Mouse (Mus musculus) heart, embryonic 15.5 days (tissue): ENCODE data around the gene Tcp11l2. TPM values are rescaled to one million over a fixed set of nuclear protein-coding genes. Genes with fewer than 3 reads are reported as not detected.

Experiments used
- ATAC-seq: fragments of 200-750 bp; cut with Nextera tagmentation; replicated peaks from 2 replicates; pipeline ENCODE4 v1.8.0; 2017; ENCODE audit warnings: low read depth, moderate TSS enrichment; ENCODE audit not compliant: insufficient number of reproducible peaks, insufficient read depth, low FRiP score
- H3K27ac ChIP-seq: fragments of 300-500 bp; sonication (generic); 2 replicates; pipeline ENCODE4 v1.5.1; 2015; ENCODE audit warnings: mild to moderate bottlenecking, inconsistent platforms
- H3K27me3 ChIP-seq: fragments of 300-500 bp; sonication (generic); 2 replicates; pipeline ENCODE4 v1.6.1; 2015; ENCODE audit warnings: inconsistent platforms
- H3K36me3 ChIP-seq: fragments of 300-500 bp; sonication (generic); 2 replicates; pipeline ENCODE4 v1.6.1; 2015; ENCODE audit warnings: mild to moderate bottlenecking, inconsistent platforms
- H3K4me1 ChIP-seq: fragments of 300-500 bp; sonication (generic); replicated peaks from 2 replicates; pipeline ENCODE4 v1.6.1; 2015; ENCODE audit warnings: inconsistent platforms
- H3K4me2 ChIP-seq: fragments of 300-500 bp; sonication (generic); 2 replicates; pipeline ENCODE4 v1.6.1; 2015; ENCODE audit warnings: inconsistent platforms, mild to moderate bottlenecking, moderate library complexity
- H3K4me3 ChIP-seq: fragments of 300-500 bp; sonication (generic); 2 replicates; pipeline ENCODE4 v1.5.1; 2015; ENCODE audit warnings: mild to moderate bottlenecking, inconsistent platforms
- H3K9ac ChIP-seq: fragments of 300-500 bp; sonication (generic); 2 replicates; pipeline ENCODE4 v1.6.1; 2015; ENCODE audit warnings: mild to moderate bottlenecking, inconsistent platforms
- H3K9me3 ChIP-seq: fragments of 300-500 bp; sonication (generic); replicated peaks from 2 replicates; pipeline ENCODE4 v1.6.1; 2016; ENCODE audit warnings: inconsistent platforms
- WGBS: fragments of 180-500 bp; shearing (Covaris S2); methylation state at CpG from one replicate; pipeline ENCODE4 v1.1.7; 2015; ENCODE audit warnings: mixed read lengths; 5-methylcytosine and 5-hydroxymethylcytosine counted together
- polyA plus RNA-seq: library from polyadenylated mRNA; unstranded; fragments of >200 nt; fragmentation: Nextera tagmentation; extraction: Ambion mirVana; gene quantifications from 2 replicates; pipeline ENCODE4 v1.2.1, GENCODE M21; 2015

The Tcp11l2 gene
- polyA plus RNA-seq, 1 experiment from 2014 or later: 33.3 TPM

DNA sequence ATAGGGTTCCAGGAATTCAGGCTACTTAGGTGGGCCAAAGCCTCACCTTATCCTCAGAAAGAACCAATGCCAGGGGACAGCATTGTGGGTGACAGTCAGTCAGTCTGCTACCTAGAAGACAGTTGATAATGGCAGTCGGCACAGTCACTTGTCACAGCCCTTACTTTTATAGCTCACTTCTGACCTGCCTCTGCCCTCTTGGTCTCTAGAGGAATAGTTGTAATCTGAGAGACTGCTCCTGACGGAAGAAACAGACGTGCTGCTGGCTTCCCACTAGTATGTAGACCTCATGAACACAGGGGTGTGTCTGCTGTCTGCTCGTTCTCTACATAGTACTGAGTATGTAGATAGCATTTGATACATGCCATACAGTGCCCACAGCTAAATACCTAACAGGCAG, 33.9 kb downstream of the Tcp11l2 start:
- Histone ChIP-seq H3K4me1 (peaks cover 43% of the 10 kb centered on the region), H3K4me2 (no peak overlapping the region), H3K9me3 (no peaks in the 10 kb centered on the region), H3K9ac (no peak overlapping the region), H3K4me3 (no peak overlapping the region), H3K27me3 (no peaks in the 10 kb centered on the region), H3K36me3 (peaks cover 22% of the 10 kb centered on the region; the same call in 1 of the 2 replicates), H3K27ac (peak overlapping the region; percentile 75)
- ATAC-seq: no peak; the same call in 1 of the 2 replicates
- 15% methylated on average over 4 of the region's 4 CpGs for WGBS

DNA sequence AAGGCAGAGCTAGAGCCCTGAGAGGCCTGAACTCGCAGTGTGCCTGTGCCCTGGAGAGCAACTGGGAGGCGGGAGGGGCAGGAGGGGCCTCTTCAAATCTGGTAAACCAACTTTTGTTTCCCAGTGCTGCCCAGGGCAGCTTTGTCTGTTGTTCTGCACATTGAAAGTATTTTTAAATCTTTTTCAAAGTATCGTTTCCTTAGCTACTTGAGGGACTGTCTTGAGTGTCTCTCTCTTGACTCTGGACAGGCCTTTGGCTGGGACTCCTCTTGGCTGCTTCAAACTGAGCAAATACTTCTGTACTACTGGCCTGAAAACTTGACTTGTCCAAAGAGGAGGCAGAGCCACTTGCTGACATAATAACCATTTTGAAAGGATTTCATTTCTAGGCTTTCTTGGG, 34.4 kb downstream of the Tcp11l2 start:
- peak overlapping the region; percentile 75 for H3K27ac ChIP-seq
- ATAC-seq: no peak
- no peak overlapping the region for H3K4me2 ChIP-seq
- peaks cover 45% of the 10 kb centered on the region for H3K4me1 ChIP-seq
- H3K27me3 ChIP-seq: no peaks in the 10 kb centered on the region
- peaks cover 17% of the 10 kb centered on the region; the same call in 1 of the 2 replicates for H3K36me3 ChIP-seq
- 53% methylated on average over 3 of the region's 3 CpGs for WGBS
- no peaks in the 10 kb centered on the region for H3K9me3 ChIP-seq
- H3K9ac ChIP-seq: no peak overlapping the region
- no peak overlapping the region for H3K4me3 ChIP-seq

DNA sequence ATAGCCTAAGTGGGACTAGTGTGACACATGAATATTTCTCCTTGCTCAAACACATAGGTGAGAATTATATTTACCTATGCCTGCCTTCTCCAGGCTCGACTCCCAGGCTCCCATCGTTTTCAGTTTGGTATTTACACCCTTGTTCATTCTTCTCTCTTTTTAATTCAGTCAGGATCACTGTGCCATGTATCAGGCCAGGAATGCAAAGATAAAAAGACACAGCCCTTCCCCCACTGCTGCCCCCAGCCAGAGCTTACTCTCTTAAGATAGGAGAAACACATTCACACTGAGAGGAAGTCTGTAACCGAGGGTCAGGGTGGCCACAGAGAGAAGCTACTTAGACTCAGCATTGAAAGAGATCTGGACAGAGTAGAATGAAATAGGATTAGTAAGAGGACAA, 35.2 kb downstream of the Tcp11l2 start:
- peaks cover 45% of the 10 kb centered on the region for H3K4me1 ChIP-seq
- ATAC-seq: no peak

DNA sequence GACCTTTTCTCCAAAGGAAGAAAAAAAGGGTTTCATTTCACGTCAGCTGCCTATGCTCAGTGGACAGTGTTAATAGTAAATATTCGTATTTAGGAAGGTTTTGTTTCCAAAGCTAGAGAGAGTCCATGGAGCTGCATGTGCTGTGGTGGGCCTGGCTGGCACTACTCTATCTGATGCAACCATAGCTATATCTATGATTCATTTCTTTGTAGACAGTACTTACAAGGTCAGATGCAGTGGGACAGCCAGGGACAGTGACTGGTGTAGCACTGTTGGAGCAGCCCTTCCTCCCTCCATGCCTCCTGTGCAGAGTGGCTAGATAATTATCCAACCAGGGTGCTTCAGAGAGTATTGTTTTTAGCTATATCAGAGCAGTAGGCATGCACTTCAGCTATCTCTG, 35.9 kb downstream of the Tcp11l2 start:
- 82% methylated on average over 2 of the region's 2 CpGs for WGBS
- peaks cover 6% of the 10 kb centered on the region; the same call in 1 of the 2 replicates for H3K36me3 ChIP-seq
- no peak overlapping the region for H3K4me3 ChIP-seq
- no peaks in the 10 kb centered on the region for H3K27me3 ChIP-seq
- peaks cover 45% of the 10 kb centered on the region for H3K4me1 ChIP-seq
- H3K4me2 ChIP-seq: no peak overlapping the region
- H3K9ac ChIP-seq: no peak overlapping the region
- H3K27ac ChIP-seq: peak overlapping the region; percentile 75
- H3K9me3 ChIP-seq: no peaks in the 10 kb centered on the region
- no peak for ATAC-seq

More for the DNA sequence above, 35.2 kb downstream of the Tcp11l2 start:
- Histone ChIP-seq H3K9ac (no peak overlapping the region), H3K4me3 (no peak overlapping the region), H3K27me3 (no peaks in the 10 kb centered on the region), H3K27ac (peak overlapping the region; percentile 75), H3K36me3 (peaks cover 9% of the 10 kb centered on the region; the same call in 1 of the 2 replicates), H3K4me2 (no peak overlapping the region), H3K9me3 (no peaks in the 10 kb centered on the region)
- 34% methylated on average over 3 of the region's 3 CpGs for WGBS

DNA sequence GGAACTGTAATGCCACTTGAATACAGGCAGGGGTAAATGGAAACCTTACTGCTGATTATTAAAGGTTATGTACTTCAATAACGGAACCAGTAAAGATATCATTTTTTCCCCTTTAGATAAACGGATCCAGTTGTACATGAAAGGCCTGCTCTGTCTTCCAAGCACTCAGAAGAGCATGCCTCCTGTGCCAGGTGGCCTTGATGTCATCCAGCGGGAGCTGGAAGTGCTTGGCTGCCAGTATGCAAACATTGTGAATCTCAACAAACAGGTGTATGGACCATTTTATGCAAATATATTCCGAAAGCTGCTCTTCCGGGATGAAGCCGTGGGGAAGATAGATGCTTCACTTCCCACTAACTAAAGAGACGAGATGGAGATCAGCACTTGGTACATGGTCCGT, 36.9 kb downstream of the Tcp11l2 start:
- Histone ChIP-seq H3K9me3 (no peaks in the 10 kb centered on the region), H3K36me3 (peaks cover 6% of the 10 kb centered on the region; the same call in 1 of the 2 replicates), H3K4me2 (no peak overlapping the region), H3K27ac (0 out of 2 replicates have a peak overlapping the region, but pooled peaks have one; percentile 0), H3K9ac (no peak overlapping the region), H3K4me3 (no peak overlapping the region), H3K4me1 (peaks cover 43% of the 10 kb centered on the region), H3K27me3 (no peaks in the 10 kb centered on the region)
- ATAC-seq: no peak
- 77% methylated on average over 8 of the region's 8 CpGs for WGBS

DNA sequence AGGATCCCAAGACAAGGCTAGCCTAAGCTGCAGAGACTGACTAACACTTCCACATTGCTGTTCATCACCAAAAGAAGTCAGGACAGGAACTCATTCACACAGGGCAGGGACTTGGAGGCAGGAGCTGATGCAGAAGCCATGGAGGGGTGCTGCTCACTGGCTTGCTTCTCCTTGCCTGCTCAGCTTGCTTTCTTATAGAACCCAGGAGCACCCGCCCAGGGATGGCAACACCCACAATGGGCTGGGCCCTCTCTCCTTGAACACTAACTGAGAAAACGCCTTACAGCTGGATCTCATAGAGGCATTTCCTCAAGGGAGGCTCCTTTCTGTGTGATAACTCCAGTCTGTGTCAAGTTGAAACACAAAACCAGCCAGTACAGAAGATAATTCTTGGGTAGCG, 38.6 kb downstream of the Tcp11l2 start:
- 0 out of 2 replicates have a peak overlapping the region, but pooled peaks have one; percentile 10 for H3K27ac ChIP-seq
- WGBS: 69% methylated on average over 3 of the region's 3 CpGs

DNA sequence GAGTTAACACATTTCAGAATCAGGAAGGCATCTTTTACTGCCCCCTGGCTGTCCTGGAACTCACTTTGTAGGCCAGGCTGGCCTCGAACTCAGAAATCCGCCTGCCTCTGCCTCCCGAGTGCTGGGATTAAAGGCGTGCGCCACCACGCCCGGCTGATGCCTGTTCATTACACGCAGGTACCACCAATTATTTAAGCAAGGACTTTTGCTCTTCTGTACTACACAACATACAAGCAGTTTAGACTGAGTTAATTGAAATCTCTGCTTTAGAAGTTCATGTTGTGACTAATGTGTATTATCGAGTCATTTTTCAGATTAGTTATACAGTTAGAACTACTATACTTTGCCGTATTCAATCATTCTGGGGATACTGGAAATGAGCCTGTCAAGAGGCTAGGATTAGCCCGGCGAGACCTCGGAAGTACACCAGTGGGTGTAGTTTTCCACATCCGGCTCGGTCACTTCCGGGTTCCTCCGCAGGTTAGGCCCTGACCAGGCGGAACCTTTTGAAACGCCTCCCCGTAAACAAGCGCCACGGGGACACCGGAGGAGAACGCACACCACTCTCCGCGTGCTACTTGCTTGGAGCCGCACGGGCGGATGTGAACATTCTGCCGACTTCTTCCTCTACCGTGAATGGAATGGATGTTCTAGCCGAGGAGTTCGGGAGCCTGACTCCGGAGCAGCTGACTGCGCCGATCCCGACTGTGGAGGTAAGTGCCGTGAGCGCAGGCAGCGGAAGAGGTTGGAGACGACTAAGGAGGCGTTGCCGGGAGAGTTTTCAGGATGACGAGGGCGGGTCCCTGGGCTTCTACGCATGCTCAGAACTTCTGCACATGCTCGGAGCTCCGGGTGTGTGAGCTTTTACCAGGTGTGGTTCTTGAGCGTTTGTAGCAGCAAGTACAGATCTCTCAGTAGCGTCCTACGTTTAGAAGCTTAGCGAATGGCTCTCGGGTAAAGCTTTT, 45.7 kb downstream of the Tcp11l2 start, which contains the start of gene Polr3b:
Polr3b (plus strand) TSS at position 467 of the 965 bp plus-strand sequence.
- Histone ChIP-seq H3K4me2 (peak within 1 kb of the TSS; percentile 74), H3K4me1 (peaks cover 10% of the 10 kb centered on the region), H3K9me3 (no peaks in the 10 kb centered on the region), H3K36me3 (no peaks in the 10 kb centered on the region), H3K4me3 (peak within 1 kb of the TSS; percentile 85), H3K9ac (peak within 1 kb of the TSS; percentile 68), H3K27ac (peak within 1 kb of the TSS; percentile 98), H3K27me3 (no peaks in the 10 kb centered on the region)
- 6% methylated on average over 53 of the region's 53 CpGs for WGBS
- ATAC-seq: peak; percentile 95

More for the DNA sequence above, 38.6 kb downstream of the Tcp11l2 start:
- Histone ChIP-seq H3K4me1 (peaks cover 28% of the 10 kb centered on the region), H3K27me3 (no peaks in the 10 kb centered on the region), H3K36me3 (peaks cover 6% of the 10 kb centered on the region; the same call in 1 of the 2 replicates), H3K9me3 (no peaks in the 10 kb centered on the region), H3K4me3 (no peak overlapping the region), H3K4me2 (no peak overlapping the region), H3K9ac (no peak overlapping the region)
- no peak for ATAC-seq

DNA sequence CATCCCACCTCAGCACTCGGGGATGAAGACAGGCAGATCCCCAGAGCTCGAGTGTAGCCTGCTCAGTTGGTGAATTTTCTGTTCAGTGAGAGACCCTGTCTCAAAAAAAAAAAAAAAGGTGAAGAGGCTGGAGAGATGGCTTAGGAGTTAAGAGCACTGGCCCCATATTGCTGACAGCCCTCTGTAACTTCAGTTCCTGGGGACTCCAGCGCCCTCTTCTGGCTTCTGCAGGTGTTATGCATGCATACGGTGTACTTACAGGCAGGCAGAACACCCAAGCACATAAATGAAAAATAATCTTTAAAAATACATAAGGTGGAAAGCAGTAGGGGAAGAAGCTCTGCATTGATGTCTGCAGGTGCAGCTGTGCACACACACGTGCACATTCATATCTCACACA, 54.8 kb downstream of the Tcp11l2 start:
- no peak for ATAC-seq
- Histone ChIP-seq H3K36me3 (peaks cover 35% of the 10 kb centered on the region), H3K4me2 (no peak overlapping the region), H3K27me3 (no peaks in the 10 kb centered on the region), H3K4me3 (no peak overlapping the region), H3K27ac (no peak overlapping the region), H3K9me3 (no peaks in the 10 kb centered on the region), H3K9ac (no peak overlapping the region), H3K4me1 (no peaks in the 10 kb centered on the region)
- WGBS: 63% methylated on average over 5 of the region's 5 CpGs

DNA sequence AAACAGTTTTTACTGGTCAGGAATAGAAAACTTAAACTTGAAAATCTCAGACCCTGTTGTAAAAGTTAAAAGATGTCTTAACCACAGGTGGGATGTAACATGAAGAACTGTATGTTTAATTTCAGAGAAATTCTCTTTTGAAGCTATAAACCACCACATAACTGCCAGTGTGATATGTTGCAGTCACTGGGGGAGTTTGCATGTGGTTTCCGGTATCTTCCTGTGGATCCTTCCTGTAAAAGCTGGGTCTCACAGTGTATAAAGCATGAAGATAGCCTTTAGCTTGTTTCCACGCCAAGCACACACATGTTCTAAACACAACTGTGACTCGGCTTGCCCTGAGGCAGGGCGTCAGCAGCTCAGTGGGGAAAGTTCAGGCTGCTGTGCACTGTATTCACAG, 55.6 kb downstream of the Tcp11l2 start:
- Histone ChIP-seq H3K27ac (no peak overlapping the region), H3K4me2 (no peak overlapping the region), H3K9ac (no peak overlapping the region), H3K4me3 (no peak overlapping the region), H3K9me3 (no peaks in the 10 kb centered on the region), H3K36me3 (peaks cover 39% of the 10 kb centered on the region), H3K27me3 (no peaks in the 10 kb centered on the region), H3K4me1 (no peaks in the 10 kb centered on the region)
- WGBS: 90% methylated on average over 4 of the region's 4 CpGs
- ATAC-seq: no peak

DNA sequence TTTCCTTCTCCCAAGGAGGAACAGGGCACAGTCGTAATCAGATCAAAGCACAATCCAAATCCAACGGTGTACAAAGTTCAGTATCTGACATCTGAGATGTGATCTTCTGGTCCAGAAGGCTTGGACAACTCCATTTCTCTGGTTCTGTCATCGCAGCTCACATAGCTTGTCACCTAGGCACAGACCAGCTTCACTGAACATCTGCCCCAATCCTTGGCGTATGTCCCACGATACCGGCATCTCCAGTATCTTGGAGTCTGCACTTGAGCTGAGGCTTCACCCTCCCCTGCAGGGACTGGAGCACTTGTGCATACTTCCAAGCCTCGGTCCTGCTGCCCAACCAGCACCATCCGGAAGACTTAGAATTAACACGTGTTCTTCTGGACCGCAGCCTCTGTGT, 60.2 kb downstream of the Tcp11l2 start:
- H3K9ac ChIP-seq: no peak overlapping the region
- H3K9me3 ChIP-seq: no peaks in the 10 kb centered on the region
- no peaks in the 10 kb centered on the region for H3K4me1 ChIP-seq
- H3K4me2 ChIP-seq: no peak overlapping the region
- no peak overlapping the region for H3K27ac ChIP-seq
- H3K27me3 ChIP-seq: no peaks in the 10 kb centered on the region
- peaks cover 55% of the 10 kb centered on the region for H3K36me3 ChIP-seq
- H3K4me3 ChIP-seq: no peak overlapping the region
- ATAC-seq: no peak
- WGBS: 90% methylated on average over 10 of the region's 10 CpGs

DNA sequence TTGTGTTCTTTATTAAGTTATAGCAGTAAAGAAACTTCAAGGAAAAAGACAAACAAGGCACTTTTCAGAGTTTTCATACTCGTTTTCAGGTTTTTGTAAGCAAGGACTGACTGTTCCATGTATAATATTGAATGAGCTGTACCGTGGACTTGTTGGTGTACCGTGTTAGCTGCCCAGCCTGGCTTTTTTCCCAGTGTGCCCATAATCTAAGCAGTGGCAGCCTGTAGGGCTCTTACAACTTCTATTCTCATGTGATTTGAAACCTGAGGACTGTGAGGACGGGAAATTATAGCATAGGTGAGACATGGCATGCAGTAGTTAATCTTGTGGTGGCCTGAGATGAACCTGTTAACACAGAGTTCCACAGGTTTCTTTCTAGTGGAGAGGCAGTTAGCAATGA, 62.0 kb downstream of the Tcp11l2 start:
- Histone ChIP-seq H3K27me3 (no peaks in the 10 kb centered on the region), H3K9me3 (no peaks in the 10 kb centered on the region), H3K4me3 (no peak overlapping the region), H3K36me3 (peaks cover 48% of the 10 kb centered on the region), H3K4me1 (no peaks in the 10 kb centered on the region), H3K9ac (no peak overlapping the region), H3K4me2 (no peak overlapping the region), H3K27ac (no peak overlapping the region)
- no peak for ATAC-seq
- WGBS: 80% methylated on average over 4 of the region's 4 CpGs
